Mouse (Mus musculus) forelimb bud, embryonic 11.5 days (tissue): Measurements from ENCODE around the gene Zfp668.
"Not testable (repeated sequence)": the region's sequence is repeated elsewhere in the genome, so short reads cannot be mapped to it uniquely, and the experiment has no call there.

Source experiments
- DNase-seq: peaks from one replicate; pipeline ENCODE4 v3.0.0-alpha.2; 2012; ENCODE audit warnings: low read depth, low spot score

The Zfp668 gene

DNA sequence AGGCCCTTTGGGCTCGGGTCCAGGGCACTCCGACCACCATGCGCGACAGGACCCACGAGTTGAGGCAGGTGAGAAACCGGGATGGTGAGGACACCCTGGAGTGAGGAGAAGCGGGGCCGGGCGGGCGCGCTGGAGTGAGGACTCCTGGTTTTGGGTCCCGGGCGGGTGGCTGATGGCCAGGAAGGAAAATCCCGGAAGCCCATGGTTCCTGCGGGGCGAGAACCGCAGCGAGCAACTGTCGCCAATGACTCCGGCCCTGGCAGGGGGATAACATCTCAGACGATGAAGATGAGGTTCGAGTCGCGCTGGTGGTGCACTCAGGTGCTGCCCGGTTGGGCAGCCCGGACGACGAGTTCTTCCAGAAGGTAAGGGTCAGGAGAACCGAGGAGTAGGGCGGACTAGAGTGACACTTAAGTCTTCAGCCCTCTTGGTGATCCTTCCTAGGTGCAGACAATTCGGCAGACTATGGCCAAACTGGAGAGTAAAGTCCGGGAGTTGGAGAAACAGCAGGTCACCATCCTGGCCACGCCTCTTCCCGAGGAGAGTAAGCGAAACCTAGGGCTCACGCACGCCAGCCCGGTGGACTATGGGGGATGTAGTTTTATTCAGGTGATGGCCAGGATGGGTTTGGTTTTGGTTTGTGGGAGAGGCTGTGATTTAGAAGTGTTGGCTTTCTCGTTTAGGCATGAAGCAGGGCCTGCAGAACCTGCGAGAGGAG is 34.5 kb downstream of the Zfp668 start:
- peak; percentile 56 for DNase-seq

DNA sequence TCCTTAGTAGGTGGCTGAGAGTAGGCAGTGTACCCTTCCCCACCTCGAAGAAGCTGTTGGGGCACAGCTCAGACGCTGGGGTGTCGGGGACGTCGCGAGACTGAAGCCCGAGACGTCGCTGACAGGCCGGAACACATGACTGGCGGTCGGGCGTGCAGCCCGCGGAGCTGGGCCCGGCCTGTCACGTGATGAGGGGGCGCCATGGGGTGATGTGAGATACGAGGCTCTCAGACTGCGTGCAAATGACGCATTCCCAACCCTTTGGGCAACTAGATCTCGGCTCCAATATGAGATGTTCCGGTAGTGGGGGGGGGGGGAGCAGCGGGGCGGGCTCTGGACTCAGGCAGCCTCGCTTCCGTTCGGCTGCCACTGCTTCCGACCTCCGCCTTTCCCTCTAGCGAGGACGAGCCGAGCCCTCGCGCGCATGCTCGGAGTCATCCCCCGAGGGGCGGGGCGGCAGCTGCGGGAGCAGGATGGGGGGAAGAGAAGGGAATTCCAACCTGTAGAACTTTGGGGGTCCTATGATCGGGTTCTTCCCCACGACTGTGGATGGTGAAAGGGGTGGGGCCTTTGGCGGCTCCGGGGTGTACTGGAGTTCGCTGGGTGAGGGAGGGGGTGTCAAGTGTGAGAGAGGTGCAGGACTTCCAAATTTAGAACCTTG is 35.2 kb downstream of the Zfp668 start:
- peak; percentile 86 for DNase-seq

DNA sequence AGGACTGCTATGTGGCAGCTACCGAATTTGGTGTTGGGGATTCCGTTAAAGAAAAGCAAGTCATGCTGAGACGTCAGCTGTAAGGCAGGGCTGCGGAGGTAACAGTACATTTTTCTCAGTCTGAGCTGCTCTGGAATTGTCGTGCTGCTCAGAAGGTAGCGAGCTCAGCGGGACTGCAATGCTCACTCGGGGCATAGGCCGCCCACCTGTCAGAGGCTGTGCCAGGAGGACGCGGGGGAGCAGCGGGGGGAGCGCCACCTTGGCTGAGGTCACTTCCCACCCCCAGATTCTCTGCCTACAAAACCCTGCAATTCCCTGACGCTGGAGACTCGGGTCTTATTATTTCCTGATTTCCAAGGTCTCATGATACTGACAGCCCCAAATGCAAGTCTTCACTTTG is 35.7 kb downstream of the Zfp668 start:
- no peak for DNase-seq

DNA sequence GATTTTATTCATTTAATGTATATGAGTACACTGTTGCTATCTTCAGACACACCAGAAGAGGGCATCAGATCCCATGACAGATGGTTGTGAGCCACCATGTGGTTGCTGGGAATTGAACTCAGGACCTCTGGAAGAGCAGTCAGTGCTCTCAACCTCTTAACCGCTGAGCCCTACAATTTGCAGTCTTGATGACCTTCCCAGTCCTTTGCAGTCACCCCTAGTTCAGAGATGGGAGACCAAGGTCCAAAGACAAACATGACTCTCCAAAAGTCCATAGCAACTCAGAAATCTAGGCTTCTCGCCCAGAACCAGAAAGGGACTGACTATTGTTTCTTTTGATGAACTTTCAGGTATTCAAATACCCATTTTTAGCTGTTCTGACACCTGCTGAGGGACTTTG is 36.6 kb downstream of the Zfp668 start:
- DNase-seq: not testable (repeated sequence)

- not testable (repeated sequence) for DNase-seq
Measured at GRCm38 (mm10) chr7:127837878-127838277, 38.8 kb downstream of the Zfp668 start.

DNA sequence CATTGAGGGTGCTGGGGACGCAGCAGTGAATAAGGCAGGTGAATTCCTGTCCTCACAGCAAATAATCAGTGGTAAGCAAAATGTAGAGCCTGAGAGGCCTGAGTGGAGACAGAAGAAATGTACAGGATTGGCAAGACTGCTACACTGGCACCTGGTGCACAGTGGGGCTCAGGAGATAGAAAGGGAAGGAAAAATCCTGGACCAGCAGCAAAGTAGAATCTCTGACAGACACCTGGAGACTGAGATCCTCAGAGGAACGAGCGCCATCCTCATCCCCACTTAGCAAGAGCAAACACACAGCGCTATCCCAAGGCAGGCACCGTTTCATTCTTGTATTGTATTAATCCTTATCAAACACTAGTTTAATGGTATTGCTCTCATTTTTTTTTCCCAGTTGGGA is 39.2 kb downstream of the Zfp668 start:
- no peak for DNase-seq

- no peak for DNase-seq
Measured at GRCm38 (mm10) chr7:127835550-127835949, 41.1 kb downstream of the Zfp668 start.

GRCm38 (mm10) chr7:127824176-127824871 is 52.3 kb downstream of the Zfp668 start, which contains the start of the genes Stx4a and Stx1b:
Gene Stx4a (plus strand): TSS chr7:127824294.
Gene Stx1b (minus strand): TSS chr7:127824549.
- peak; percentile 31 for DNase-seq

- DNase-seq: no peak
Measured at GRCm38 (mm10) chr7:127823236-127824171, 53.1 kb downstream of the Zfp668 start.

GRCm38 (mm10) chr7:127822494-127822893 is 54.1 kb downstream of the Zfp668 start:
- no peak for DNase-seq

- DNase-seq: no peak
Measured at GRCm38 (mm10) chr7:127820836-127821509, 55.7 kb downstream of the Zfp668 start.

GRCm38 (mm10) chr7:127817776-127818175 is 58.9 kb downstream of the Zfp668 start:
- DNase-seq: no peak

- DNase-seq: no peak
Measured at GRCm38 (mm10) chr7:127817053-127817452, 59.6 kb downstream of the Zfp668 start.

DNA sequence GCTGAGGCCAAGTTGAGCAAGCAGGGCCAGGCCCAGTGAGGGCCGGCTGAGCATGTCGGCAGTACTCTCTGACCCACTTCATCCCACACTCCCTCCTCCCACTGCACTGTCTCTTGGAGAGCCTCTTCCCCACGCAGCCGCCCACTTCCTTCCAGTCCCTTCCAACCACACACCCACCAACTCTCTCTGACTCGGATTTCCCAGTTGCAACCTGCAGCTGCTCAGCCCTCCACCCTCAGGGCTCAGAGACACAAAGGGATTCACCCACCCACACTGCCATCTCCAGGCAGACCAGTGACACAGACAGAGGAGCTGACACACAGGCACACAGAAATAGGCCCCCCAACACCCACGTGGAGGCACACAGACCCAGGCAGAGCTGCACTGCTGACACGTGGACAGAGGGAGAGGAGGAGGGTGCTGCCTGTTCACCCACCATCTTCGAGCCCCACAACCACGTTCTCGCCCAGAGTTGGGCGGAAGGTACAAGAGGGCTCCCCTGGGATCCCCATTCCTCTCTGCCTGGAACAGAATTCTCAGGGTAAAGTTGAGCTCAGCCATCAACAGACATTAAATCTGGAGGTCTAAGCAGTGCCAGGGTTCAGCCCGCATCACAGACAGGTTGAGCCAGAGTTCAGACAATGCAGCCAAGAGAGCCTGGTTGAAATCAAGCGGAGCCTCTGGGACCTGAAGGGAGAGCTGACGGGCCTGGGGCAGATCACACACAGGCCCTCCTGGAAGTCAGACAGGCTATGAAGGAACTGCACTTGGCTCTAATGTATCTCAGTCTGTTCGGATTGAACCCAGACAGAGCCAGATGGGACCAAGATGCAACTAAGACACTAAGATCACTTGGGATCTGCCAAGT is 60.4 kb downstream of the Zfp668 start:
- no peak for DNase-seq

GRCm38 (mm10) chr7:127815116-127815665 is 61.4 kb downstream of the Zfp668 start:
- no peak for DNase-seq

DNA sequence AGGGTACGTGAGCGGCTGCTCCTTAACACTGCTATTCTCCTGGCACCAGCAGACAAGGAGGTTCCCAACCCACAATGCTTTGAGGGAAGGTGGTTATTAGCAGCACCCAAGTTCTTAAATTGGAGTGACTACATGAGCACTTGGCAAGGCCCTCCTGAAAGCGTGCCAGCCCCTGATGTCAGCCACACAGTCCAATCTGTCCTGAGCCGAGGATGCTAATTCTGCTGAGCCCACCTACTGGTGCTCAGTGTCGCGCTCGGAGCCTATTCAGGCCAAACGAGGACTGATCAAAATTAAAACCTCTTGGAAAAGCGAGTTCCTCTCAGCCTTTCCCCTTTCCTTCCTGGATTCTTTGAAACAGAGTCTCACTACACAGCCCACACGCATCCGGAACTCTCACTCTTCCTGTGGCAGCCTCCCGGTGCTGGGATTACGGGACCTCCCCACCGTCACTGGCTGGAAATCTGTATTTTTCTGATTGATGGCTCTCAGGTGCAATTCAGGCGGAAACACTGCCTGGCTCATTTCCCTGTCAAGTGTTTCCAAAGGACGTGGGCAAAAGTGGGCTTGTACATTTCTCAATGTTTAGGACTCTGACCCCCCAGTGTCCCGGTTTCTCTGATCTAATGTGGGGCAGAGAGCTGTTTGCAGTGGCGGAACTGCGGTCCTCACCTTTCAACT is 62.2 kb downstream of the Zfp668 start:
- DNase-seq: no peak

GRCm38 (mm10) chr7:127813821-127814220 is 62.8 kb downstream of the Zfp668 start:
- DNase-seq: no peak
